Mouse (Mus musculus) mouse trophoblast stem cell (cell line): ENCODE data around the gene Slc22a2.
"Not testable (repeated sequence)": the region's sequence is repeated elsewhere in the genome, so short reads cannot be mapped to it uniquely, and the experiment has no call there.

ENCODE experiments used
- in situ Hi-C, 2 experiments: fragments of 300-500 bp; cut with MseI, MboI; formaldehyde crosslinking; loops; 2 replicates in 1 of 2; 3 replicates in 1 of 2; pipeline ENCODE4 v1.15.1; 2025

The Slc22a2 gene

DNA sequence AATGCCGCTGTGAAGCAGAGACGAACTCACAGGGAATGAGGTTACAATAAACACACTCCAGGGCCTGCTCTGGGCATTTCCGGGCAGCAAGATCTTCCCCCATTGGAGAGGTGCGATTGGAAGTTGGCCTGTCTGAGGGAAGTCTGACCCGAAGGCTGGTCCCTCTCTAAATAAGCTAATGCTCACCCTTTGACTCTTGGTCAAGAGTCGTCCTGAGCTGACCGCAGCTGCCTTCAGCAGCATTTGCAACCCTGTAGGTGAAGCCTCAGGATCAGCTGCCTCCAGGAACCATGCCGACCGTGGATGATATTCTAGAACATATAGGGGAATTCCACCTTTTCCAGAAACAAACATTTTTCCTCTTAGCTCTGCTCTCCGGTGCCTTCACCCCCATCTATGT lies at the start of gene Slc22a2:
Slc22a2 (plus strand) TSS at position 142 of the 400 bp plus-strand sequence.
- in situ Hi-C loops, result no loop called here

DNA sequence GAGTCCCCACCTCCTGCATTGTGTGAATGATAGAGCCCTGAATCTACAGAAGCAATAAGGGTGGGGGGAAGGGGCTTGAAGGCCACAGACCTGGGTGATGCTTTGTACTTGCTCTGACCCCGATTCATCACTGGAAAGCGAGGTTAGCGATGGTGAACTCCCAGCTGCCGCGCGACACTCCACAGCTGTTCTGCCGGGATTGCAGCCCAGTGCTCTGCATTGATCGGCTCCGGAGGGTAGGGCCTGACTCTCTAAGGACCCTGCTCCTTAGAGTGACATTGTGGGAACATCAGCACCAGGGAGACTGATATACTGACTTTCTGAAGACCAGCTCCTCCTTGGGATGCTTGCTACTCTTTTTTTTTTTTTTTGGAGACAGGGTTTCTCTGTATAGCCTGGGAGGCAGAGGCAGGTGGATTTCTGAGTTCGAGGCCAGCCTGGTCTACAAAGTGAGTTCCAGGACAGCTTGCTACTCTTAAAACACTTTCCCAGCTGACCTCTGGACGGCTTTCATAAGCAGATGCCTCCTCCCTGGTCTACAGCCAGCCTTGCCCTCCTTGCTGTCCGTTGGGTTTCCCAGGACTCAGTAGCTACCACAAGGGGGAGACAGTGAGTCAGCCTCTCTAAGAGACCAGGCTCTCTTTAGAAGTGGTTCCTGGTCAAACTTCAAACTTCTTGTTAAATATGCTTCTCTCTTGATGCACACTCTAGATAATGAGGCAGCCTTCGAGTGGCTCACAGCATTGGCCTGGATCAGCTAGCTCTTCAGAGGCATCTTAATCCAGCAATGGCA lies 49.4 kb upstream of the Slc22a2 start:
- in situ Hi-C loops, result loop anchor here in 1 of 2 experiments (5.0 to 25.0 kb wide), 3 partner anchors 117 to 278 kb away; no protein-coding TSS in a partner anchor

DNA sequence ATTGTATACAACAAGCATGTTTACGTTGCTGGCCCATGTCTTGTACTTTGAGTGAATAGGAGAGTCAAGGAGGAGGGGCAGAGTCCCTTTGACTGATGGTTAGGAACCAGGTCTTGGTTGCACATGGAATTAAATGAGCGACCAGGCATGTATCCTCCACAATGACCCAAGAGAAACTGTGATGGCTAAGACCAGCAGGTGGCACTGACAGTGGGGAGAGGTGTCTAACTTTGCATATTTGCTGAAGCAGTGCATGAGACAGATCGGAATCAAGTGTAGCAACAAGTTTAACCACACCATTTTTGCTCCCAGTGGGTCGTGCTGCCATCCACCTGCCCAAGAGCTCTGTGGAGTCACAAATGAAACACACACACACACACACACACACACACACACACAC lies 21.7 kb upstream of the Slc22a2 start:
- in situ Hi-C loops, result no loop called here

DNA sequence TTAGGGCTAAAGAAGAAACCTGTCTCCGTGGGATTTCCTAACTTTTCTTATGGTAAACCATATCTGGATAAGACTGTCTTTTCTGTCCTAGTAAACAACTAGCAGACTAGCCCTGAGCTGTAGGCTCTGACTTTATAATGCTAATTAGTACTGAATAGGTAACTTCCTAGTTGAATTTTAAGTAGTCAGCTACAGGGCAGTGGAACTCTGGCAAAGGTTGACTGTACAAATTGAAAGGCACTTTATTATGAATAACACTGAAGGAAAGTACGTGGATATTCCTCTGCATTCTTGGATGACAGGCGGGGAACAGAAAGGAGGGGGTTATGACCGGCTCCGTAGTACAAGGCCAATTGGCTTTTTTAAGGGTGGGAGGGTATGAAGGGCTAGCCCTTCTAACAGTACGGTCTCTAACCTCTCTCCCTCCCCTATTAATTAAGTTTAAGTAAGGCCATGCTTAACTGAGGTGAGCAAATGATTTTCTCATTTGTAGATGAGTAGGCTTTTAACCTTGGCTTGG lies 19.4 kb upstream of the Slc22a2 start:
- in situ Hi-C loops, result not testable (repeated sequence)

DNA sequence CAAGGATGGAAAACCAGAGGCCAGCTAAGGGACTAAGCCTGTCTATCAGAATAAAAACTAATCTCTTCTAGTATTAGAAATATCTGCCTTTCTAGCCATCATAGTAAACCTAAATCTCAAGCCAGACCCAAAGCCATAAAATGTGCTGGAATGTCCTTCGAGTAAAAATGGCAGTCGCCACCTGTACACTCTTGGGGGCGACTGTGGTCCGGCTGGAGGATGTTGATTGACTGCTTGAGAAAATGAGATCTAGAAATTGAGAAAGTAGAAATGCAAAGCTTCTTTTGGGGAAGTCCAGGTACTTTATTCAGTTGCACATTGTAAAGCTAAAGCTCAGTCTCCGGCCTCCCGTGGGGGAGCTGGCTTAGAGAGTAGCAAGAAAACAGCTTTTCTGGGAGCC lies 18.5 kb upstream of the Slc22a2 start:
- in situ Hi-C loops, result no loop called here

DNA sequence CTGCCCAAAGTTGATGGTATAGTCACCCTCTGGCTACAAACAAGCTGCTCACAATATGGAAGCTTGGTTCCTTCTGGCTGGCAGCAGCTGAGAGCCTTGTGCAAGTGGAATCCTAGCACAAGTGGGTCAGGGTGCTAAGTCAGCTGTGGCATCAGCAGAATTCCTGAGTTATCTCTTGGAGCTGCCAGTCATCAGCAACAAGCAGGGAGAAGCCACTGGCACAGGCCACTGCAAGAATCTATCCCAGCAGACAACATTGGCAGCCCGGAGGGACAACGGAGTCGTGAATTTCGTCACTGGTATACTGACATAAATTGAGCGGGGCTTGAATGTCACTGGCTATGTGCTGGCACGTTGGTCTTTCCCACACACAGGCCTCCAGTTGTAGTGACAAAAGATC lies 12.6 kb upstream of the Slc22a2 start:
- in situ Hi-C loops, result no loop called here

DNA sequence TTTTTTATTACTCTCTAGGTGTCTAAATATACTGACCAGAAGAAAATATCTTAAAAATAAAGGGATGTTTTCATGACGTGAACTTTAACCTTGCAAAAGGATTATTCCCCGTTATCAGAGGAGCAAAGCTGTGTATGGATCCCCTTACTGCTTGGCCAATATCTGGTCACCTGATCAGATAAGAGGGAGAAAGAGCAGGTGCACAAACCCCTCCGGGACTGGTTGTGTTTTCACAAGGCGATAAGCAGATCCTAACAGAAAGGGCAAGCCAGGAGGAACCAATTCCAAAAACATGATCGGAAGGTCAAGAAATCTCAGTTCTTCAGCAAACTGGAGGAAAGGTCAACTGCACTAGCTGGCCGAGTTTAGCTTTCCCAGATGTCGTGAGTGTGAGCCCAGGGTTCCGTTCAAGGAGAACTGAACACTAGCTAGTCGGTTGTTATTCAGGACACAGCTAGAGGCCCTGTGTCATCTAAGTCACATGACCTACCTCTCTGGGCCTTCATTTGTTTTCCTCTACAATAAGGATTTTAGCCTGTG lies 11.9 kb upstream of the Slc22a2 start:
- in situ Hi-C loops, result no loop called here

DNA sequence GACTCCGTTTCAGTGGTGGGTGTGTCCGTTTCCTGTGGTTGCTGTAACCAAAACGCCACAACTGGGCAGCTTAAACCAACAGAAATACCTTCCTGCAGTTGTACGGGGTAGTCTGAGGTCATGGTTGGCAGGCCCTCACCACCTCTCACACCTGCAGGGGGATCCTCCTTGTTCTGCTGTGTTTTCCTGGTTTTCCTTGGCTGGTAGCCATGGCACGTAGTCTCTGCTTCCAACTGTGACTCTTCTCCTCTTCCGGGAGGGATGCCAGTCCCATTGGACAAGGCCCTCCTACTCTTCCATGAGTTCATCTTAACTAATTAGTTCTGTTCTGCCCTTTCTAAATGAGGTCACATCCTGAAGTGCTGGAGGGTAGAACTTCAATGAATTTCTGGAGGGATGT lies 8.5 kb upstream of the Slc22a2 start:
- in situ Hi-C loops, result no loop called here

DNA sequence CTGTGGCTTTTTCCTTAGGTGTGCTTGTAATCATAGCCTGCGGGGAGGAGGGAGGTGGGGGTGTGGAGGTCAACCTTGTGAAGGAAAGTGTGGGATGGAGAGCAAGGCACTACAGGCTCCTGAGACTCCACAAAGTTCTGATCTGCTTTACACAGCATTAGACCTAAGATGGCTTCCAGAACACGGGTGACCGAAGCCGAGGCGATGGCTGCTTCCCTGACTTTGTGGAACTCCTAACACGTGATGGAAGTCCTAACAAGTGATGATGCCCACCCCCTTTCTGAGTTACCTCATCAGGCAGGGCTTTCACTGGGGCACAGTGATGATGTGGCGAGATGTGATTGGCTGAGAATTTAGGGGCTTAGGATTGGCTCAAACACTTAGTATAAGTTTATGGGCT lies 6.8 kb upstream of the Slc22a2 start:
- in situ Hi-C loops, result no loop called here

DNA sequence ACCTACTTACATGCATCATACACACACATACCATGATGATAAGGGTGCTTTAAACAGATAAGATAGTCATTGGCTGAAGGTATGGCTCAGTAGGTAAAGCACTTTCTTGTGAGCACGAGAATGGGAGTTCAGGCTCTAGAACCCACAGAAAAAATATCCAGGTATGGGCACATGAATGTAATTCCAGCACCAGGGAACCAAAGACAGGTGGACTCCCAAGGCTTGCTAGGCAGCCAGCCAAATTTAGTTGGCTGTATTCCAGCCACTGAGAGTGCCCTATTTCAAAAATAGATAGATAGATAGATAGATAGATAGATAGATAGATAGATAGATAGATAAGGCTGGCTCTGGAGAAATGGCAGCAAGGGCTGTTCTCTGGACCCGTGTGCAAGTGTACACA lies 1.4 kb downstream of the Slc22a2 start:
- in situ Hi-C loops, result no loop called here

DNA sequence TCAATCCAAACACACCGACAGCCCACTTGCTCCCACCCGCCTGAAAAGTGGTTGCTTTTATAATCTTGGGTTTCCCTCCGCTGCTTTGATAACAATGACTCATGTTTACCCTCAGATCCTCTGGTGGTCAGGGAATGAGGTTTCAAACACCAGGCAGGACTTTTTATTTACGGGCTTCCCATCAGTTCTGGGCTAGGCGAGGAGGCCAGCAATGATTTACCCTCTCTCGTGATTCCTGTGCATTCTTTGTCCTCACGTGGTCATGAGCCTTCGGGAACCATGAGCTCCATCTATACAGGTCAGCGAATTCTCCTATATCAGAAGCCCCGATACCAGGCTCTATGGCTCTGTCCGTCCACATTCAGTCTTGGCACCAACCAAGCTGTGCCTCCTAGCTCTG lies 3.0 kb downstream of the Slc22a2 start:
- in situ Hi-C loops, result no loop called here

DNA sequence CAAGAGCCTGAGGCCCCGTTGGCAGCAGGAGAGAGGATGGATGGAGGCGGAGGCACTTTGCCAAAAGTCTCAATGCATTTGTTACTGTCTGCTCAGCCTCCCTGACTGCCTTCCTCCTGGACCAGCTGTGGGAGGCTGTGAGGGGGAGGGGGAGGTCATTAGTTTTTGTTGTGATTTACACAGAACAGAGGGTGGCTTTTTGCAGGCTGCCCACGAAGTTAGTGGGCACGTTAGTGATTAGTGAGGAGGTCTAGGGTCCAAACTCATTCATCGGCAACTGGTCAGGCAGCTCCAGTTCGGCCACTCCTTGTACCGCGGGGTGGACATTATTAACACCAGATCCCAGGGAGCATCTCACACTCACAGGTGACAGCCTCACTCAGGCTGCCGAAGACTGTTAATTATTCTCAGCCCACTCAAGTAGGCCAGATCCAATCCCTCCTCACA lies 4.9 kb downstream of the Slc22a2 start:
- in situ Hi-C loops, result no loop called here

DNA sequence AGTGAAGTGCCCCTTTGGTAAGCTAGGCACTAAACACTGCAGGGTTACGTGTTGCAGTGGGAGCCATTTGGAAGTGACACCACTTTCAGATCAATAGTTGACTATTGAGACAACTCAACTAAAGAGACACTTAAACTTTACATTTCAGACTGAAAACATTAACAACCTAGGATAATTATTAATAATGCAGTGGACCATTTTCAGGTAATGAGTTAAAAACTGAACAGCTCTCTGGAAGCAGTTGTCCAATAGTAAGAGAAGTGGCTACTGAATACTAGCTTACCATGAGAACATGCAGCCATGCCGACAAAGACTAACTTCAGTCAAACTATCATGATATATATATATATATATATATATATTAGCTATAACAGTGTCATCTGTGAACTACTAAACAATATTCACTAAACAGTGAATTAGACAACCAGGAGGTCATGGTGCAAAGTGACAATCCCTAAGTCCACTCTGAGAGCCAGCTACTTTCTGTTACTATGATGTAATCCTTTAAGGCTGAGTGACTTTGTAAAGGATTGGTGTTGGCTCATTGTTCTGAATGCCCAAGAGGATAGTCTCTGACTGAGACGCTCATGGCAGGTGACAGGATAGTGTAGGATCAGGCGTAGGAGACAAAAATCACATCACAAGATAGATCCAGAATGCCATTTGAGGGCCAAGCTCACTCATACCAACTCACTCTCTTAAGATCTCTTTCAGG lies 7.1 kb downstream of the Slc22a2 start:
- in situ Hi-C loops, result no loop called here

DNA sequence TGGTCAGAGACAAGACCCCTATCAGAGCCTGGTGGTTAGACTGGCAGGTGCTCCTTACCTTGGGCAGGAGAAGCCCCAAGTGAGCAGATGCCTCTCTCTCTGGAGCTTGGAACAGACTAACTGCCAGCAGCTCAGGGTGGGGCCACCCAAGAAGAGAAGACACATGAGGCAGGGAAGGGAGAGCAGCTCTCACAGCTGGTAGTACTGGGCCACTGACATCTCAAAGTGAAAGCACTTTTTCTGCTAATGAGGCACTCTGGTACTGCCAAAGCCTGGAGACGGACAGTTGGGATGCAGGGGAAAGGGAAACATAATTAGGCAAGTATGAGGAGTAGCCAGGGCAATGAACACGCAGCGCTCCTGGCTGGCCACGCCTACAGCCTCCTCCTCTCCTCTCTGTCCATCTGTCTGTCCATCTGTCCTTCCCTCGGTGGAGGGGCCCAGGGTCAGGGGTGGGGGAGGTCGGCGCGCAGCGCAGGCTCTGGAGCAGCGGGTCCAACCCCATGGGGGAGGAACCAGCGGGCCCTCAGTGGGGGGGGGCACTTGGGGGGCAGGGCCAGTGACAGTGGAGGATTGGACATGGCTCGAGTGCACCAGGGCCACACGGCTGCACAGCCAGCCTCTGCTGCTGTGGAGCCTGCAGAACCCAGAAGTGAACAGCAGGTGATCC lies 12.0 kb downstream of the Slc22a2 start:
- in situ Hi-C loops, result no loop called here

DNA sequence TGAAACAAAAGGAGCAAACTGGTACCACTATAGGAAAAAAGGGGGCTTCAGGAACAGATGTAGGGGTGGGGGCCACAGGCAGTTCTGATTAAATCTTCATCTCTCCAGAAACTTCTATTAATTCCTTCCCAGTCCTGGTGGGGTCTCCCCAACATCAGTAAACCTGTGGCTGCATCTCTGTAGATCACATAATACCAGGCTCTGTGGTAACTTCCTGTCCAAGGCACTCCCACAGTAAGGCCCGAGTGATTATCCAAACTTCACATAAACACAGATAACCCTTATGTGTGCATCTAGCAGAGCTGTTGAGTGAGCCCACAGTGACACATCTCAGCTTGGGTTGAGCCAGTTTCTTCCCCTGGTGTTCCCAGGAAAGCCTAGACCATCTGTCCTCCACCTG lies 22.7 kb downstream of the Slc22a2 start:
- in situ Hi-C loops, result no loop called here

DNA sequence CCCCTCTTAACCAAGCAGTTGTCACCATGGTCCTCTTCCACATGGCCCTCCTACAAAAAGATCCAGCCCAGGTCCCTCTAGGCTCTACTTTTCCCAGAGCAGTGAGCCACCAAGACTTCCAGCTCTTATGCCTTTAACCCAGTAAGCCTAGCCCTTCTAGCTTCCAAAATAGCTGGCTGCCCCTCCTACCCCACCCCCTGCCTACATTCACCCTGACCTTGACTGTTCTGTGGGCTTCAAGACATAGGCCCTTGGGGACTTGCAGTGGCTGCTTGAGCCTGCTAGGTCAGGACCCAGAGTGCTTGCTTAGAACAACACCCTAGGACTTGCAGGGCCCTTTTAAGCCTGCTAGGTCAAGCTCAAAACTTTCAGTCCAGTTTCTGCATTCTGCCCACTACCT lies 23.3 kb downstream of the Slc22a2 start:
- in situ Hi-C loops, result no loop called here

DNA sequence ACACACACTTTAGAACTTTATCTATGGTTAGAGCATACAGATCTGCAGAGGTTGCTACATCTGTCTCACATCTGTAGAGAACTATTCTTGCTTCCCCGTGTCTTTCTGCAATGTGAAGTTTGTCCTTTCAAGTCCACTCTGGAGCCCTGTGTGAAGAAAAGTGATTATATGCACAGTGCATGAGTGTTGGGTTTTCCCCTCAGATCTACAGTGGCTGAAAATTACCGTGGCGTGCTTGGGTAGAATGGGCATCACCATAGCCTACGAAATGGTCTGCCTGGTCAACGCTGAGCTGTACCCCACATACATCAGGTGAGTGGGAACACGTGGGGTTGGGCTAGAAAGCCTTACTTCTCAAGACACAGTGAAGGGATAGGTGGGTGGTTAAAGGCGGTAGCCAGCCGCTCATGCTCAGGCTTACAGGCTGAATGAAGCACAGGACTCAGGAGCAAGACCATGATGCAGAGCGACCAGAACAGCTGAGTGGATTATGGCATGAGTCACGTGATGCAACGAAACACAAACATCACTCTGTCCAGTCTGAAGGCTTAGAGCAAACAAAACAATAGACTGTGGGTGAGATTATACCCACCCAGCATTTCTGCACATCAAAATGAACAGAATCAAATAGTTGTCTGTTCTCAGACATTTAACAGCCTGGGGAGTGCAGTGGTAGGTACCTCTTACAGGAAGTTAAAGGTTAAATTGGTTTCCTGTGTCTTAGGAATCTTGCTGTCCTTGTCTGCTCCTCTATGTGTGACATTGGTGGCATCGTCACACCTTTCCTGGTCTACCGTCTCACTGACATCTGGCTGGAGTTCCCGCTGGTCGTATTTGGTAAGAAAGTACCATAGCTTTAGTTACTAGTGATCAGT lies 30.8 kb downstream of the Slc22a2 start:
- in situ Hi-C loops, result no loop called here

DNA sequence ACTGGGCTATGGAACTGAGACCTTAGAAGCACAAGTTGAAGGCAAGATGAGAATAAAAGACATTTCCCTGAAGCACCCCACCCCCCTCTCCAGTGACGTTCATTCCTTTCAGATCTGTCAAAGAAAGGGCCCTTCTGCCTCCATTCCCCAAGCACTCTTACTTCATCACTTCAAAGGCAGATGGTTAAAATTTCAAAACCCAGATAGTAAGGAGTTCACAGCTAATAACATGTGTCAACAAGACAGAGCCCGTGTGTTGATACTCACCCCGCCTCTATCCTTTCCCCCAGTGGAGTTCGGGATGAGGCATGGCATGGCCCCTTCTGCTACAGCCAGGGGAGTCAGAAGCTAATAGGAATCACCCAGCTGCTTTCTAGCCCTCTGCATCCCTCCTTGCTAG lies 31.5 kb downstream of the Slc22a2 start:
- in situ Hi-C loops, result no loop called here

DNA sequence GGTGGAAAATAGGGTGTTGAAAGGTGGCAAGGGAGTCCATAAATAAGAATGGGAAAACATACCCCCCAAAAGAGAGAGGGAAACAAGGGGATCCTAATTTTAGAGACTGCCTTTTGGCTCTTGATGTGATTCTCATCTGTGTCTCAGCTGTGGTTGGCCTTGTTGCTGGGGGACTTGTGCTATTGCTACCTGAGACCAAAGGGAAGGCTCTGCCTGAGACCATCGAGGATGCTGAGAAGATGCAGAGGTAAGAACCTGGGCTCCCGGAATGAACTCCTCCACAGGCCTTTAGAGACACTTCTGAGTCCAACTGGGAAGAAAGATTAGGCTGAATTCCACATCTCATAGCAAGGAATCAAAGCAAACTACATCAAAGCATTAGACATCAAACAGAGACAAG lies 35.7 kb downstream of the Slc22a2 start:
- in situ Hi-C loops, result no loop called here

DNA sequence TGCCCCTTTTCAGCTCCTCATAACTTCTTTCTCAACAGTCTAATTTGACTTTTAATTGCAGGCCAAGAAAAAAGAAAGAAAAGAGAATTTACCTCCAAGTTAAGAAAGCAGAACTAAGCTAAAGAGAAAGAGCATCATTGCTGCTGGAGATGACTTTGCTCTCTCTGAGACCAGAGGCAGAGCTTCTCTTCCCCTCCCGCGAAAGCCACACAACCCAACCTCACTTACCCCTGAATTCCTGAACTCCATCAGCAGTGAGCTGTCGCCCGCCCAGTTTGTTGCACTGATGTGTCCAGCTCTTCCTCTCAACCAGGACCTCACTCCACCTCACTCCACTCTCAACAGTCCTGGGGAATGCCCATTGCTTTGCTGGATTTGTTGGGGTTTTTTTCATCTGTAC lies 44.1 kb downstream of the Slc22a2 start:
- in situ Hi-C loops, result no loop called here
